In the genomic region with DNA sequence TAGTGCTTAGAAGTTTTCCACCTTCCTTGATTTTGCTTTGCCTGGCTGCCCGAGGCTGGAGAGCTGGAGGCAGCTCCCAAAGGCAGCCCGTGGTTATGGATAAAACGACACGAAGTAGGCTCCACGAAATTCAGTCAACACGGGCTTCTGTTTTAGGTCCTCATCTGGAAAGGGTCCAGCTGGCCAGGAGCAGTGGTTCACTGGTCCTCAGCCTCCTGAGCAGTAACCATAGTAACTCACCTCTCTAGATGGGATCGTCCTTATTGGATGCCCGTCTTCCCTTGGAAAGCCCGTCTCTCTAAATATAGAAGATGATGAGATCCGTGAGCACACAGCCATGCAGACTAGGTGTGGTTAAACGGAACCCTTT, we compare ENCODE assay signal across 9 mouse cellular contexts. TPM values are rescaled to one million over a fixed set of nuclear protein-coding genes. Genes with fewer than 3 reads are reported as not detected.
DNase-seq lines count a peak whose midpoint lies in the region; ATAC-seq and TF ChIP-seq lines count a peak whose summit lies in the region.
"Had no signal": no experiment of that assay in that cellular context is flagged by ENCODE, and none has a peak within 500 bp of the region (broad histone marks: within the 10 kb centered on the region; RNA-seq: fewer than 3 reads in every experiment).

No protein-coding gene starts in this region.

- H3K4me3 ChIP-seq in kidney, postnatal 0 days (replicated peaks; ENCODE audit: low read depth, low read length) = peak overlapping the region; percentile 33
- H3K4me3 ChIP-seq in hindbrain, embryonic 13.5 days = peak overlapping the region; percentile 51
- H3K4me3 ChIP-seq in midbrain, embryonic 12.5 days = peak overlapping the region; percentile 47

- 0 out of 2 replicates have a peak, but pooled peaks cover 5% of the 10 kb centered on the region for H3K4me1 ChIP-seq in kidney, postnatal 0 days (replicated peaks; ENCODE audit: insufficient read depth, low read length)
- H3K4me1 ChIP-seq in hindbrain, embryonic 13.5 days (replicated peaks) = peaks cover 27% of the 10 kb centered on the region
- peaks cover 11% of the 10 kb centered on the region for H3K4me1 ChIP-seq in midbrain, embryonic 12.5 days

- no peak for ATAC-seq in kidney, postnatal 0 days (replicated peaks; ENCODE audit: low FRiP score, low read depth)
- peak; percentile 22; the same call in 1 of the 2 replicates for ATAC-seq in hindbrain, embryonic 13.5 days (ENCODE audit: low FRiP score)
- ATAC-seq in midbrain, embryonic 12.5 days (ENCODE audit: low FRiP score, low read depth) = 0 out of 2 replicates have a peak, but pooled peaks have one; percentile 13

- H3K36me3 ChIP-seq in kidney, postnatal 0 days (ENCODE audit: insufficient read depth, low read length) = no peaks in the 10 kb centered on the region
- no peaks in the 10 kb centered on the region for H3K36me3 ChIP-seq in hindbrain, embryonic 13.5 days
- no peaks in the 10 kb centered on the region for H3K36me3 ChIP-seq in midbrain, embryonic 12.5 days

- no peak overlapping the region for H3K9ac ChIP-seq in kidney, postnatal 0 days (ENCODE audit: low read depth, low read length)
- H3K9ac ChIP-seq in hindbrain, embryonic 13.5 days = peak overlapping the region; percentile 69
- no peak overlapping the region; the same call in 1 of the 2 replicates for H3K9ac ChIP-seq in midbrain, embryonic 12.5 days (replicated peaks)

- 5% methylated on average over 11 of the region's 11 CpGs for WGBS in kidney, postnatal 0 days
- WGBS in hindbrain, embryonic 13.5 days = 5% methylated on average over 11 of the region's 11 CpGs
- 4% methylated on average over 11 of the region's 11 CpGs for WGBS in midbrain, embryonic 12.5 days

- no peaks in the 10 kb centered on the region for H3K27me3 ChIP-seq in kidney, postnatal 0 days (ENCODE audit: insufficient read depth, low read length)
- peaks cover 16% of the 10 kb centered on the region for H3K27me3 ChIP-seq in hindbrain, embryonic 13.5 days
- H3K27me3 ChIP-seq in midbrain, embryonic 12.5 days = peaks cover 31% of the 10 kb centered on the region

- TF ChIP-seq CTCF in kidney, postnatal 0 days (IDR thresholded peaks at IDR 0.05; ENCODE audit: low read depth) = no peak

- H3K9me3 ChIP-seq in kidney, postnatal 0 days (replicated peaks; ENCODE audit: low read length) = no peaks in the 10 kb centered on the region
- no peaks in the 10 kb centered on the region for H3K9me3 ChIP-seq in hindbrain, embryonic 13.5 days
- no peaks in the 10 kb centered on the region for H3K9me3 ChIP-seq in midbrain, embryonic 12.5 days

- peak overlapping the region; percentile 61 for H3K4me2 ChIP-seq in kidney, postnatal 0 days (ENCODE audit: low read length)
- H3K4me2 ChIP-seq in hindbrain, embryonic 13.5 days = peak overlapping the region; percentile 87
- peak overlapping the region; percentile 92 for H3K4me2 ChIP-seq in midbrain, embryonic 12.5 days (replicated peaks)

- no peak for DNase-seq in kidney, postnatal 0 days (ENCODE audit: low spot score)
- DNase-seq in kidney, postnatal 4 days = no peak
- peak; percentile 59 to 66 for DNase-seq in cerebellum, postnatal 36 days
- DNase-seq in natural killer cell, adult 2 months (ENCODE audit: low spot score in 2 of 2) = no peak
- DNase-seq in kidney, adult 8-10 months = no peak
- no peak for DNase-seq in adrenal gland, postnatal 4 days (ENCODE audit: low spot score in 2 of 2)

- H3K27ac ChIP-seq in kidney, postnatal 0 days = no peak overlapping the region
- H3K27ac ChIP-seq in hindbrain, embryonic 13.5 days = no peak overlapping the region
- H3K27ac ChIP-seq in midbrain, embryonic 12.5 days (replicated peaks) = no peak overlapping the region

RNA-seq across cellular contexts. Expression of gene Gm11042, which starts 31.5 kb away (rescaled TPM):
- not detected in 2 replicates for polyA plus RNA-seq in kidney, postnatal 0 days (2015; fragmentation: Nextera tagmentation; extraction: Ambion mirVana)
- not detected in 2 replicates for polyA plus RNA-seq in hindbrain, embryonic 13.5 days (2015; fragmentation: Nextera tagmentation; extraction: Ambion mirVana)
- polyA plus RNA-seq in midbrain, embryonic 12.5 days (2016; fragmentation: Nextera tagmentation; extraction: Ambion mirVana) = not detected in 2 replicates
- total RNA-seq in adrenal gland, postnatal 4 days (2021) = not detected
- total RNA-seq: ES-E14 had no signal

Comparison
In these comparisons a context has a peak if more than half of its experiments do, and no peak if none do; other contexts are left out.
1. DNase-seq: peak in cerebellum, postnatal 36 days (2 of 2); none in kidney, postnatal 0 days (single experiment), kidney, postnatal 4 days (0 of 2), natural killer cell, adult 2 months (0 of 2), kidney, adult 8-10 months (0 of 2) and adrenal gland, postnatal 4 days (0 of 2).
2. Peak in every context shown above with its lines, with median percentiles within 50 percentile points of each other: H3K4me2 ChIP-seq and H3K4me3 ChIP-seq.